Mouse (Mus musculus): ENCODE measurements around the gene Trub2.

The Trub2 gene

DNA sequence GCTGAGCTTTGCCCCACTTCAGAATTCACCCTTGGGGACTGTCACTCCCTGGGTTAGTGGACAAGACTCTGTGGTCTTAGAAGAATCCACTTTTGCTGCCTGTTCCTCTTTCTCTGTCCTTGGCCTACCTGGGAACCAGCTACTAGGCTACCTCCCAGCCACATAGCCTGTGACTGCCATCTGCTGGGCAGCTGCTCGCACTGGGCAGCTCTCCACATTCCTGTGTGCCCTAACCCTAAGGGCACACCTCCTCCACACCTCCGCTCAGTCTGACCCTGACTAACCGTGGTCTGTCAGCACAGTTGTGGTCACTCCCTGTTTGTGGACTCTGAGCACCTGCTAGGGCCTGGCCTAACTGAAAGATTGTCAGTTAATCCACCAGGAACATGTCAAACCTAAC lies 56.8 kb downstream of the Trub2 start:
- no peak for DNase-seq (ENCODE audit: extremely low spot score, low read depth, low spot score)

DNA sequence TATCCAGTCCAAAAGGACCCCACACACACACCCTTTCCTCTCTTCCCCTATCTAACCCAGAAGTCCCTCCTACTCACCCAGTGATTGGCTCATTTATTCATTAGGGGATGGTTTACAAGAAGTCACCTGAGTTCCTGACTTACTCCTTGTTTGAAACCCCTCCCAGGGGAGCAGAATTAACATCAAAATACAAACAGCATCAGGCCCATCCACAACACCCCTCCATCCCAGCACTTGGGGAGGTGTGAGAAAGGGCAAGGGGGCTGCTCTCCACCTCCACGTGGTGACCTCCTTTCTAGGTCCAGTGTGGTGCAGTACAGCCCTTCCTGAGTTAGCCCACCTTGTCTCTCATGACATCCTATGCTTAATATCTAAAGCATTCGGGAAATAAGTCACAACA lies 58.8 kb downstream of the Trub2 start:
- DNase-seq (ENCODE audit: extremely low spot score, low read depth, low spot score), result no peak

GRCm38 (mm10) chr2:29724664-29725365 lies 63.5 kb downstream of the Trub2 start:
- DNase-seq (ENCODE audit: extremely low spot score, low read depth, low spot score), result no peak

- DNase-seq (ENCODE audit: extremely low spot score, low read depth, low spot score), result no peak
Observed at GRCm38 (mm10) chr2:29723132-29723531, 65.2 kb downstream of the Trub2 start.

- DNase-seq (ENCODE audit: extremely low spot score, low read depth, low spot score), result no peak
Observed at GRCm38 (mm10) chr2:29718581-29718980, 69.7 kb downstream of the Trub2 start.

GRCm38 (mm10) chr2:29716691-29717090 lies 71.6 kb downstream of the Trub2 start:
- DNase-seq (ENCODE audit: extremely low spot score, low read depth, low spot score), result no peak

DNA sequence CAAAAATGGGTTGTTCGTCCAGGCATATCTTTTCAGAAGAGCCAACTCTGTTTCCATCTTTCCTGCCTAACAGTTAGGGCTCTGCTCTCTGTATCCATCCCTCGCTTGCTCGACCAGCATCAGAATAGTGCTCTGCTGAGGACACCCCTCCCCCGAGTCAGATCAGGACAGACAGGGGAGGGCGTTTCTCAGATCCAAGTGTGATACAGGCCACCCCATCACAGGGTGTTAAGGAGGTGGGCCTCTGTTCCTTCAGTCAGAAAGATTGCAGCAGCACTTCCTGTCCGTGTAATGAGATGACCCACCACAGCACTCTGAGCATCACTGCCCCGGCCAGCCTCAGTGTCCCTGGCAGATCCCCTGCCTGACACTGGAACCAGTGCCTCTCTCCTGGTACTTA lies 72.2 kb downstream of the Trub2 start:
- DNase-seq (ENCODE audit: extremely low spot score, low read depth, low spot score), result no peak

GRCm38 (mm10) chr2:29714127-29714526 lies 74.2 kb downstream of the Trub2 start:
- DNase-seq (ENCODE audit: extremely low spot score, low read depth, low spot score), result no peak

GRCm38 (mm10) chr2:29713501-29713900 lies 74.8 kb downstream of the Trub2 start:
- no peak for DNase-seq (ENCODE audit: extremely low spot score, low read depth, low spot score)

GRCm38 (mm10) chr2:29711877-29712276 lies 76.4 kb downstream of the Trub2 start:
- no peak for DNase-seq (ENCODE audit: extremely low spot score, low read depth, low spot score)
